Mouse (Mus musculus): Measurements from ENCODE around the gene Efcab2. TPM values are rescaled to one million over a fixed set of nuclear protein-coding genes. Genes with fewer than 3 reads are reported as not detected.

The Efcab2 gene
- polyA plus RNA-seq, 1 experiment from 2014 or later: 3.5 TPM

GRCm38 (mm10) chr1:178449933-178450332 is 44.0 kb downstream of the Efcab2 start:
- H3K36me3 ChIP-seq: no peaks in the 10 kb centered on the region
- ATAC-seq (ENCODE audit: insufficient number of reproducible peaks, low FRiP score, low TSS enrichment, low read depth): no peak
- H3K4me2 ChIP-seq: no peak overlapping the region
- H3K27me3 ChIP-seq: no peaks in the 10 kb centered on the region
- no peaks in the 10 kb centered on the region for H3K9me3 ChIP-seq
- H3K27ac ChIP-seq: no peak overlapping the region
- H3K4me3 ChIP-seq: no peak overlapping the region
- H3K9ac ChIP-seq: no peak overlapping the region
- WGBS: 75% methylated on average over 2 of the region's 2 CpGs
- no peaks in the 10 kb centered on the region for H3K4me1 ChIP-seq

DNA sequence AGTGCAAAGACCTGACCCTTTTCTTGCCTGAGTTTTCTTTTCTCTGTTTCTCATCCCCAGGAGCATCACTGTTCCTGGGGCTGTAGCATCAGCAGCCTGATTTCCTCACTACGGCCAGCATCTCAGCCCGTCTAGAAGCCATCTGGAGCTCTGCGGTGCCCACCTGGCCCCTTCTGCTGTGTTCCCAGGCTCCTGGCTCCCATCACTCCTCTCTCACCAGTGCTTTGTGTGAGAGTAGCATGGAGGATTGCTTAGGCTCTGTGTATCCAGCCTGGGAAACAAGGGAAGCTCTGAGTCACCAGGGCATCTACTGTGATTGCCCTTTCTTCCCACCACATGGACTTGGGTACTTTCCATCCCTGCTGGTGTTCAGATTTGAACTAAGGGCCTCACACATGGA is 48.2 kb downstream of the Efcab2 start:
- no peaks in the 10 kb centered on the region for H3K36me3 ChIP-seq
- no peaks in the 10 kb centered on the region for H3K9me3 ChIP-seq
- H3K4me2 ChIP-seq: no peak overlapping the region
- no peak overlapping the region for H3K27ac ChIP-seq
- no peaks in the 10 kb centered on the region for H3K4me1 ChIP-seq
- 86% methylated on average over 3 of the region's 3 CpGs for WGBS
- no peak overlapping the region for H3K4me3 ChIP-seq
- no peak overlapping the region for H3K9ac ChIP-seq
- no peaks in the 10 kb centered on the region for H3K27me3 ChIP-seq
- no peak for ATAC-seq (ENCODE audit: insufficient number of reproducible peaks, low FRiP score, low TSS enrichment, low read depth)

DNA sequence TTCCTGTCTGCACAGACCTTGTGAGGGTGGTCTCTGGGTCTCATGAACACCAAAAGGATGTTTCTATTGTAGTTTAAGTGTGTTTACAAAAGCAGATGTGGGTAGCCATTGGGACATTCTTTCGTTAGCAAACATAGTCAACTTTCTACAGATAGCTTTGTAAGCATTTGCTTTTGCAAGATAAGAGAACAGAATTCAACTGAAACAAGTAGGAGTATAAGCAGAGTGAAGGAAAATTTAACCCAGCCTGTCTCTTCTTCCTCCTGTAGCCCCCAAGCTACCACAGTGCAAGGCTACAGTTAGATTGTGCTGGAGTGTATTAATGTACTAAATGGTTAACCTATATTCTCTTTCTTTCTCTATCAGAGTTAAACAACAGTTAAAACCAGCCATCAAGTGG is 49.2 kb downstream of the Efcab2 start:
- Histone ChIP-seq H3K4me2 (no peak overlapping the region), H3K36me3 (no peaks in the 10 kb centered on the region), H3K9ac (no peak overlapping the region), H3K9me3 (no peaks in the 10 kb centered on the region), H3K27ac (no peak overlapping the region), H3K27me3 (no peaks in the 10 kb centered on the region), H3K4me3 (no peak overlapping the region), H3K4me1 (no peaks in the 10 kb centered on the region)
- 81% methylated on average over 1 of the region's 1 CpGs for WGBS
- ATAC-seq (ENCODE audit: insufficient number of reproducible peaks, low FRiP score, low TSS enrichment, low read depth): no peak

GRCm38 (mm10) chr1:178458029-178458428 is 52.1 kb downstream of the Efcab2 start:
- H3K9me3 ChIP-seq: no peaks in the 10 kb centered on the region
- no peak overlapping the region for H3K9ac ChIP-seq
- no peaks in the 10 kb centered on the region for H3K4me1 ChIP-seq
- no peaks in the 10 kb centered on the region for H3K36me3 ChIP-seq
- ATAC-seq (ENCODE audit: insufficient number of reproducible peaks, low FRiP score, low TSS enrichment, low read depth): no peak
- no peak overlapping the region for H3K4me3 ChIP-seq
- H3K4me2 ChIP-seq: no peak overlapping the region
- WGBS: 59% methylated on average over 2 of the region's 2 CpGs
- H3K27me3 ChIP-seq: no peaks in the 10 kb centered on the region
- no peak overlapping the region for H3K27ac ChIP-seq

DNA sequence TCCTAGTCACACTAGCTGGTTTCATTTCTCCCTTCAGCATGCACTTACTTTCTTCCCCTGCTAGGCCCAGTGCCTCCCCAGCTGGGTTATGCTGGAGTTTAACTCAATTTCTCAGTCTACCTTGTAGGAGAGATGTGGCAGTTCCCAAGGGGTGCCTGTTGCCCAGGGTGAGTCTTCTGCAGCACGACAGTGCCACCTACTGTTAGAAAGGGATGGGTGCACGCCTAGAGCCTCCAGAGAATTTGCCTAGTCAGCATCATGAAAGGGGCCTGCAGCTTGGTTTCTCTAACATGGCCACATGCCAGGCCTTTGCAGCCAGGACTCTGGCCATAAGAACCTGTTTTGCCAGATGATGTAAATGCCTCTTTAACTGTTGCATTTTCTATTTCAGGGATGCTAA is 57.8 kb downstream of the Efcab2 start:
- Histone ChIP-seq H3K36me3 (no peaks in the 10 kb centered on the region), H3K27me3 (no peaks in the 10 kb centered on the region), H3K4me1 (peaks cover 6% of the 10 kb centered on the region), H3K4me2 (no peak overlapping the region), H3K9me3 (no peaks in the 10 kb centered on the region), H3K4me3 (no peak overlapping the region), H3K9ac (no peak overlapping the region), H3K27ac (no peak overlapping the region)
- 1% methylated on average over 2 of the region's 2 CpGs for WGBS
- 0 out of 2 replicates have a peak, but pooled peaks have one; percentile 35 for ATAC-seq (ENCODE audit: insufficient number of reproducible peaks, low FRiP score, low TSS enrichment, low read depth)

DNA sequence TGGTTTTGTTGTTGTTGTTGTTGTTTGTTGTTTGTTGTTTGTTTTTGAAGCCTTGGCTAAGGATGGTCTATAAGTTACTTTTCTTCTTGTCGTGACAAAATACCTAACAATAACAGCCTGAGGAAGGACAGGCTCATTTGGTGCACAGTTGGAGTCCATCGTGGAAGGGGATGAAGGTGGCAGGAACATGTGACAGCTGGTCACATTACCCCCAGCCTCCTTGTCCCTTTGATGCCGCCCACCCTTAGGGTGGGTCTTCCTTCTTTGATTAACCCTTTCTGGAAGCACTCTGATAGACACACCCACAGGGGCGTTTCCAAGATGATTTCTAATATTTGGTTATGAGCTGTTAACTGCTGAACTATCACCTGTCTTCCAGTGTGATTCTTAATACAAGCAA is 58.3 kb downstream of the Efcab2 start:
- Histone ChIP-seq H3K4me3 (no peak overlapping the region), H3K27ac (no peak overlapping the region), H3K9me3 (no peaks in the 10 kb centered on the region), H3K4me2 (no peak overlapping the region), H3K9ac (no peak overlapping the region), H3K27me3 (no peaks in the 10 kb centered on the region), H3K36me3 (no peaks in the 10 kb centered on the region), H3K4me1 (peaks cover 6% of the 10 kb centered on the region)
- no peak for ATAC-seq (ENCODE audit: insufficient number of reproducible peaks, low FRiP score, low TSS enrichment, low read depth)
- 30% methylated on average over 4 of the region's 4 CpGs for WGBS

DNA sequence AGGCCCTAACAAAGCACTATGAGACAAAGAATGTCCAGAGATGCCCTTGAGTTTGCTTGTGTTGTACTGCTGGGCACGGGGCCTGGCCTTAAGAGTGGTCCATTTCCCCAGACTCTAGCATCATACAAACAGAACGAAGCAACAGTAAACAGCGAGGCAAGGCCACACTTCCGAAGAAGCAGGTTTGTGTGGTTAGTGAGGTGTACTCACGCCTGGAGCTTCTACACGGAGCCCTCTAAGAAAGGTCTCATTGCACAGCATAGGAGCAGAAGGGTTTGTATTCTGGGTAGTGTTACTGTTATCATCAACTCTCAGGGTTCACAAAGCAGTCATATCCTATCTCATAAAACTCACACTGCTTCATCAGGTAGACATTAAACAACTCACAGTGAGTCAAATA is 61.7 kb downstream of the Efcab2 start:
- Histone ChIP-seq H3K36me3 (no peaks in the 10 kb centered on the region), H3K4me1 (peaks cover 6% of the 10 kb centered on the region), H3K4me3 (no peak overlapping the region), H3K9ac (no peak overlapping the region), H3K27ac (no peak overlapping the region), H3K9me3 (no peaks in the 10 kb centered on the region), H3K27me3 (no peaks in the 10 kb centered on the region), H3K4me2 (no peak overlapping the region)
- ATAC-seq (ENCODE audit: insufficient number of reproducible peaks, low FRiP score, low TSS enrichment, low read depth): no peak
- WGBS: 70% methylated on average over 6 of the region's 6 CpGs

GRCm38 (mm10) chr1:178468280-178468679 is 62.4 kb downstream of the Efcab2 start:
- Histone ChIP-seq H3K4me2 (no peak overlapping the region), H3K36me3 (no peaks in the 10 kb centered on the region), H3K4me3 (no peak overlapping the region), H3K27ac (no peak overlapping the region), H3K4me1 (peaks cover 6% of the 10 kb centered on the region), H3K27me3 (no peaks in the 10 kb centered on the region), H3K9ac (no peak overlapping the region), H3K9me3 (no peaks in the 10 kb centered on the region)
- no peak for ATAC-seq (ENCODE audit: insufficient number of reproducible peaks, low FRiP score, low TSS enrichment, low read depth)
- WGBS: 3% methylated on average over 2 of the region's 2 CpGs

DNA sequence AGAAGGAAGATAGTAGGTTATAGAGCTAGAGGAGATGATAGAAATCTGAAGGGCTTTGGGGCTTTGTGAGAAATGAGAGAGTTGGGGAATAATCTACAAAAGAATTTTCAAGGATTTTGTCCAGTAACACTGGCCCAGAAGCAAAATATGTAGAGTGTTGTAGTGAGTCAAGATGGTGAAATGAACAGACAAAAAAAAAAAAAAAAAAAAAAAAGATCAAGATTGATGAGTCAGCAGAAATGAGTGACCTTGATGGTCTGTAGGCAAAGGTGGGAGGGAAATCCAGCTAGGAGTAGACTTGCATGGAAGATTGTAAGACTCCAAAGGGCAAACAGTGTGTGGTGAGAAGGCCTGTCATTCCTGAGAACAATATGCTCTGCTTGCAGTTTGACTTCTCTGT is 78.0 kb downstream of the Efcab2 start:
- H3K27me3 ChIP-seq: no peaks in the 10 kb centered on the region
- no peak overlapping the region for H3K4me2 ChIP-seq
- H3K9ac ChIP-seq: no peak overlapping the region
- no peak overlapping the region for H3K27ac ChIP-seq
- H3K4me3 ChIP-seq: no peak overlapping the region
- H3K9me3 ChIP-seq: no peaks in the 10 kb centered on the region
- ATAC-seq (ENCODE audit: insufficient number of reproducible peaks, low FRiP score, low TSS enrichment, low read depth): no peak
- H3K4me1 ChIP-seq: no peaks in the 10 kb centered on the region
- no peaks in the 10 kb centered on the region for H3K36me3 ChIP-seq

GRCm38 (mm10) chr1:178485138-178485867 is 79.4 kb downstream of the Efcab2 start:
- no peak overlapping the region for H3K9ac ChIP-seq
- H3K27ac ChIP-seq: no peak overlapping the region
- H3K4me3 ChIP-seq: no peak overlapping the region
- H3K4me1 ChIP-seq: no peaks in the 10 kb centered on the region
- no peaks in the 10 kb centered on the region for H3K9me3 ChIP-seq
- H3K36me3 ChIP-seq: no peaks in the 10 kb centered on the region
- WGBS: 80% methylated on average over 5 of the region's 5 CpGs
- ATAC-seq (ENCODE audit: insufficient number of reproducible peaks, low FRiP score, low TSS enrichment, low read depth): no peak
- H3K27me3 ChIP-seq: no peaks in the 10 kb centered on the region
- H3K4me2 ChIP-seq: no peak overlapping the region

- H3K4me2 ChIP-seq: no peak overlapping the region
- no peak overlapping the region for H3K9ac ChIP-seq
- no peaks in the 10 kb centered on the region for H3K27me3 ChIP-seq
- WGBS: 61% methylated on average over 5 of the region's 5 CpGs
- H3K27ac ChIP-seq: no peak overlapping the region
- no peak for ATAC-seq (ENCODE audit: insufficient number of reproducible peaks, low FRiP score, low TSS enrichment, low read depth)
- no peaks in the 10 kb centered on the region for H3K4me1 ChIP-seq
- H3K4me3 ChIP-seq: no peak overlapping the region
- no peaks in the 10 kb centered on the region for H3K9me3 ChIP-seq
- H3K36me3 ChIP-seq: no peaks in the 10 kb centered on the region
Measured at GRCm38 (mm10) chr1:178485868-178486220, 80.0 kb downstream of the Efcab2 start.

GRCm38 (mm10) chr1:178486828-178487227 is 80.9 kb downstream of the Efcab2 start:
- no peak overlapping the region for H3K4me3 ChIP-seq
- ATAC-seq (ENCODE audit: insufficient number of reproducible peaks, low FRiP score, low TSS enrichment, low read depth): no peak
- no peak overlapping the region for H3K27ac ChIP-seq
- H3K9ac ChIP-seq: no peak overlapping the region
- no peaks in the 10 kb centered on the region for H3K4me1 ChIP-seq
- no peak overlapping the region for H3K4me2 ChIP-seq
- H3K9me3 ChIP-seq: no peaks in the 10 kb centered on the region
- no peaks in the 10 kb centered on the region for H3K27me3 ChIP-seq
- WGBS: 59% methylated on average over 5 of the region's 5 CpGs
- no peaks in the 10 kb centered on the region for H3K36me3 ChIP-seq

GRCm38 (mm10) chr1:178489127-178489526 is 83.2 kb downstream of the Efcab2 start:
- H3K9me3 ChIP-seq: no peaks in the 10 kb centered on the region
- 24% methylated on average over 3 of the region's 3 CpGs for WGBS

More at GRCm38 (mm10) chr1:178489127-178489526, 83.2 kb downstream of the Efcab2 start:
- Histone ChIP-seq H3K27me3 (no peaks in the 10 kb centered on the region), H3K4me1 (no peaks in the 10 kb centered on the region), H3K4me3 (no peak overlapping the region), H3K9ac (no peak overlapping the region), H3K27ac (no peak overlapping the region), H3K4me2 (no peak overlapping the region), H3K36me3 (no peaks in the 10 kb centered on the region)
- no peak for ATAC-seq (ENCODE audit: insufficient number of reproducible peaks, low FRiP score, low TSS enrichment, low read depth)
